Mouse (Mus musculus): ENCODE measurements at regions not wholly inside any gene's neighbourhood (a gene's known extent, or its start where the extent isn't known, plus 50 kb on each side); places are given as distances from the start of the nearest gene placed in this dataset.

DNA sequence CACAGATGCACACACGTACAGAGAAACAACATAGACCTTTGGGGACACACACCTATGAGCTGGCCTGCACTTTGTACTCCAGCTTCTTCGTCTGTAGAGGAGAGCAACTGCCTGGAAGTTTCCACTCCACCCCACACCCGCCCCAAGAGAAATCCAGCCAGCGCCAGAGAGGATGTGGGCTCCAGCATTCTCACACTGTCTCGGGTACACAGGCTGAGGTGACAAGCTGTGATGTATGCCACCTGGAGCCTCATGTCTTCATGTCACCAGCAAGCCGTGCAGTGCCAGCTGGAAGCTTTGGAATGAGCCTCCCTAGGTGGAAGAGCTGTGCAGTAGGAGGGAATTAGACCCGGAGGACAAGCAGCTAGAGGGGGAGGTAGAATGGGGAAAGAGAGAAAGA, 208.3 kb upstream of the Kazn start:
- no peaks in the 10 kb centered on the region for H3K4me1 ChIP-seq (ENCODE audit: control insufficient read depth, low read depth, low read length)
- 42% methylated on average over 7 of the region's 7 CpGs for WGBS (ENCODE audit: insufficient replicate concordance)
- no peaks in the 10 kb centered on the region for H3K27me3 ChIP-seq (ENCODE audit: control insufficient read depth, insufficient read depth, low read depth, low read length)
- H3K4me2 ChIP-seq (ENCODE audit: low read depth, low read length): no peak overlapping the region
- ATAC-seq (ENCODE audit: low read depth): no peak
- no peak overlapping the region for H3K9ac ChIP-seq (ENCODE audit: low read depth, low read length)
- no peak overlapping the region for H3K27ac ChIP-seq (ENCODE audit: low read length)
- no peaks in the 10 kb centered on the region for H3K36me3 ChIP-seq (ENCODE audit: control insufficient read depth, insufficient read depth)
- H3K4me3 ChIP-seq (ENCODE audit: low read depth, low read length): no peak overlapping the region
- H3K9me3 ChIP-seq (replicated peaks; ENCODE audit: control insufficient read depth, low read length): no peaks in the 10 kb centered on the region

DNA sequence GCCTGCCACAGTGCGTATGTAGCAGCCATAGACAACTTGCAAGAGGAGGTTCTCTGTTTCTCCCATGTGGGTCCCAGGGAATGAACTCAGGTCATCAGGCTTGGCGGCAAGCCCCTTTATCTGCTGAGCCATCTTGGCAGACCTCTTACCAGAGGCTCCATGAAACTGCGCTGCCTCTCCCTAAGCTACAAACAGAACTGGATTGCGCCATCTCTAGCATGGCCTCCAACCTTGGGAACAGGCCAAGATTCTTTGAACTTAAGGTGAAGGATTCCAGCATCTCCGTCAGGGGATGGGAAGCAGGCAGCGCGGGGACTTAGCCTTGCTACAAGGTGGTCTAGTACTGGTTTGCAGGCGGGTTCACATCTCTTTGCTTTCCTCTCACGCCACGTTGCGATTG, 201.8 kb upstream of the Kazn start:
- no peak overlapping the region for H3K4me3 ChIP-seq (ENCODE audit: low read depth, low read length)
- 77% methylated on average over 11 of the region's 11 CpGs for WGBS (ENCODE audit: insufficient replicate concordance)
- no peak overlapping the region for H3K4me2 ChIP-seq (ENCODE audit: low read depth, low read length)
- no peaks in the 10 kb centered on the region for H3K27me3 ChIP-seq (ENCODE audit: control insufficient read depth, insufficient read depth, low read depth, low read length)
- no peak overlapping the region for H3K9ac ChIP-seq (ENCODE audit: low read depth, low read length)
- no peak overlapping the region for H3K27ac ChIP-seq (ENCODE audit: low read length)
- no peaks in the 10 kb centered on the region for H3K36me3 ChIP-seq (ENCODE audit: control insufficient read depth, insufficient read depth)
- no peaks in the 10 kb centered on the region for H3K4me1 ChIP-seq (ENCODE audit: control insufficient read depth, low read depth, low read length)
- no peak for ATAC-seq (ENCODE audit: low read depth)
- no peaks in the 10 kb centered on the region for H3K9me3 ChIP-seq (replicated peaks; ENCODE audit: control insufficient read depth, low read length)

DNA sequence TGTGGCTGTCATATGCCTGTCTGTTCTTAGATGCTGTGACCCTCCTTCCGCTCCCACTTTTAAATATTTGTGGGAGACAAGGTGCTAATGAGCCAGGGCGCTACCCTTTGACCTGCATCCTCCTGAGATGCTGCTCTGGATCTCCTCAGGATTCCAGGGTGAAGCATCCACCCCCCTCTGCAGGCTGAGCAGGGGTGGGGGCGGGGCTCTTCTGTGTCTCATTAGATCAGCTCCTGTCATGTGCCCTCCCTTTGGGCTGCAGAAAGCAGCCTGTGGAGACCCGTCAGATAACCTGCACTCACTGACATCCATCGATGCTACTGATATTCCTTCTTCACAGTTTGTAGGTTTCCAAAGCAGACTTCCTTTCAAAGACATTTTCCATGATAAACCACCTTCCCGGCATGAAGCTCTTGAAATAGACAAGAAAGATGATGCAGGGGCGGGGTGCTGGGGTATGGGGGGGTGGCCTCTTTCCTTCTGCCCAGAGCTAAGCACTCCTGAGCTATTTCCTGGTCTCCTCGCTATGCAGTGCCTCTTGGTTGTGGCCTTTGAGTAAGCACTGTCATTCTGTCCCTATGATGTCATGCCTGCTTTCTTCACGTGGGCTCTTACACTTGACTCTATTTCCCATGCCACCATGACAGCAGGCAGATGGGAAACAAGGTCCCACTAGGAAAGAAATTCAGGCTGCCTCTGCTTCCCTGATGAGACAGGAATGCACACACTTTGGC, 200.4 kb upstream of the Kazn start:
- Histone ChIP-seq H3K4me2 (ENCODE audit: low read depth, low read length) (no peak overlapping the region), H3K27me3 (ENCODE audit: control insufficient read depth, insufficient read depth, low read depth, low read length) (no peaks in the 10 kb centered on the region), H3K27ac (ENCODE audit: low read length) (no peak overlapping the region), H3K4me1 (ENCODE audit: control insufficient read depth, low read depth, low read length) (no peaks in the 10 kb centered on the region), H3K4me3 (ENCODE audit: low read depth, low read length) (no peak overlapping the region), H3K9me3 (replicated peaks; ENCODE audit: control insufficient read depth, low read length) (no peaks in the 10 kb centered on the region), H3K9ac (ENCODE audit: low read depth, low read length) (no peak overlapping the region), H3K36me3 (ENCODE audit: control insufficient read depth, insufficient read depth) (no peaks in the 10 kb centered on the region)
- no peak for ATAC-seq (ENCODE audit: low read depth)
- 35% methylated on average over 9 of the region's 9 CpGs for WGBS (ENCODE audit: insufficient replicate concordance)

DNA sequence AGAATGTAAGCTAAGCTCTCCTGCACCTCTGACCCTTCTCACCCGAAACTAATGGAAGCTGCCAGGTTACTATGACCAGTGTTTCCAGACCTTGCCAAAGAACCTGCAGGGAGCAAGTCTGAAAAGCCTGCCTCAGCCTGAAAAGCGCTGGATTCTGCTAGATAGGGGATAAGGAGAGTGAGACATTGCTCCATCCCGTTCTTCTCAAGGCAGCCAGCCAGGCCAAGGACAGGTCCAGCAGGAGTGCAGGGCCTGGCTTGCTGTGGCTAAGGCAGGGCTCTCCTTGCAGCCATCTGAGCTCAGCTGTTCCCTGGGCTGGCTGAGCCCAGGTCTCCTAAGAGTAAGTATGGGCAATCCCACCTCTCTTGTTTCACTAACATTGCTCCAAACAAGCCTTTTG, 185.4 kb upstream of the Kazn start:
- no peaks in the 10 kb centered on the region for H3K36me3 ChIP-seq (ENCODE audit: control insufficient read depth, insufficient read depth)
- no peak overlapping the region for H3K27ac ChIP-seq (ENCODE audit: low read length)
- no peak overlapping the region for H3K4me3 ChIP-seq (ENCODE audit: low read depth, low read length)
- no peaks in the 10 kb centered on the region for H3K27me3 ChIP-seq (ENCODE audit: control insufficient read depth, insufficient read depth, low read depth, low read length)
- WGBS (ENCODE audit: insufficient replicate concordance): 43% methylated on average over 3 of the region's 3 CpGs
- H3K4me1 ChIP-seq (ENCODE audit: control insufficient read depth, low read depth, low read length): no peaks in the 10 kb centered on the region
- no peaks in the 10 kb centered on the region for H3K9me3 ChIP-seq (replicated peaks; ENCODE audit: control insufficient read depth, low read length)
- no peak overlapping the region for H3K9ac ChIP-seq (ENCODE audit: low read depth, low read length)
- no peak overlapping the region for H3K4me2 ChIP-seq (ENCODE audit: low read depth, low read length)
- ATAC-seq (ENCODE audit: low read depth): no peak

DNA sequence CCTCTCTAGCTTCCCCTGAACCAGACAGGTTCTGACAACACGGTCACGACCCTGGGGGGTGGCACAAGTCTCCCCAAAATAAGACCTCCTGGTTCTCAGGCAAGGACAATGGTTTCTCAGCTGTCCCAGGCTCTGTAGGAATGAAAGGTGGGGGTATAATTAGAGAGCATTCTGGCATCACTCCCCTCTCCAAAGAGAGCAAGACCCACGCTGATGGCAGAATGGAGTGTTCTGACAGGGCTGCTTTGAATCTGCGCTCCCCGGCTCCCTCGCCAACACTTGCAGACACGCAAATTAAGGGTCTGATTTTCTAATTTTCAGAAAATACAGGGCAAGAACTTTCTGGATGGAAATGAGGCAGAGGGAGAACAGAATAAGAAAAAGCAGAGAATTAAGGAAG, 181.2 kb upstream of the Kazn start:
- Histone ChIP-seq H3K36me3 (ENCODE audit: control insufficient read depth, insufficient read depth) (no peaks in the 10 kb centered on the region), H3K4me3 (ENCODE audit: low read depth, low read length) (no peak overlapping the region), H3K4me1 (ENCODE audit: control insufficient read depth, low read depth, low read length) (no peaks in the 10 kb centered on the region), H3K27ac (ENCODE audit: low read length) (no peak overlapping the region), H3K9me3 (replicated peaks; ENCODE audit: control insufficient read depth, low read length) (no peaks in the 10 kb centered on the region), H3K27me3 (ENCODE audit: control insufficient read depth, insufficient read depth, low read depth, low read length) (no peaks in the 10 kb centered on the region), H3K9ac (ENCODE audit: low read depth, low read length) (no peak overlapping the region), H3K4me2 (ENCODE audit: low read depth, low read length) (no peak overlapping the region)
- ATAC-seq (ENCODE audit: low read depth): no peak
- WGBS (ENCODE audit: insufficient replicate concordance): 72% methylated on average over 7 of the region's 7 CpGs

DNA sequence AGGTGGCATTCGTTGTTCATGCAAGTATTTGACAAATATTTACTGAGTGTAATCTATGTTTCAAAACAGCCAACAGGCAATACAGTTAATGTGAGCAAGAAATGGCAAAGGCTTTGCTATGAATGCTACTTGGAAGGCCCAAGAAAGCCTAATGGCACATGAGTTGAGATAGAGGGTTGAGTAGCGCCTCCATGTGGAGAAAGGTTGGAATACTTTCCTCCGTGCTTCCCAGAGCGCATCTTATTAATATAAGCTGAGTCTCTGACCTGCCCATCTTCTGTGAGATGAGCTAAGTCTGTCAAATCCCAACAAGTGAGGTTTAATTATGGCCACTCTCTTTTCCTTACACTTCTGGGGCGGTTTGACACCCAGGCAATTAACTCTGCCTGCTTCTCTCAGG, 175.7 kb upstream of the Kazn start:
- no peaks in the 10 kb centered on the region for H3K36me3 ChIP-seq (ENCODE audit: control insufficient read depth, insufficient read depth)
- no peaks in the 10 kb centered on the region for H3K27me3 ChIP-seq (ENCODE audit: control insufficient read depth, insufficient read depth, low read depth, low read length)
- H3K9me3 ChIP-seq (replicated peaks; ENCODE audit: control insufficient read depth, low read length): no peaks in the 10 kb centered on the region
- no peak for ATAC-seq (ENCODE audit: low read depth)
- no peak overlapping the region for H3K4me2 ChIP-seq (ENCODE audit: low read depth, low read length)
- H3K9ac ChIP-seq (ENCODE audit: low read depth, low read length): no peak overlapping the region
- H3K27ac ChIP-seq (ENCODE audit: low read length): no peak overlapping the region
- no peak overlapping the region for H3K4me3 ChIP-seq (ENCODE audit: low read depth, low read length)
- WGBS (ENCODE audit: insufficient replicate concordance): 51% methylated on average over 5 of the region's 5 CpGs
- H3K4me1 ChIP-seq (ENCODE audit: control insufficient read depth, low read depth, low read length): no peaks in the 10 kb centered on the region

DNA sequence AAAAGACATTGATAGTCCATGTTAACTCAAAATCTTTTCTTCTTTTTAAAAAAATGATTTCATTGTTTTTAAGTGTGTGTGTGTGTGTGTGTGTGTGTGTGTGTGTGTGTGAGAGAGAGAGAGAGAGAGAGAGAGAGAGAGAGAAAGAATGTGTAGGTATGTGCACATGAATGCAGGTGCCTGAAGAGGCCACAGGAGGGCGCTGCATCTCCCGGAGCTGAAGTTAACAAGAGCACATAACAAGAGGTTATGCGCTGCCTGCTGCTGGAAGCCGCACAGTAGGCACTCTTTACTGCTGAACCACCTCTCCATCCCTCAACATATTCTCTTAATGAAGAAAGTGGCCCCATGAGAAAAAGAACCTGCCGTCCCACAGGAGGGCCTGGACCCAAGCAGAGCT, 172.6 kb upstream of the Kazn start:
- ATAC-seq (ENCODE audit: low read depth): no peak
- no peaks in the 10 kb centered on the region for H3K36me3 ChIP-seq (ENCODE audit: control insufficient read depth, insufficient read depth)

DNA sequence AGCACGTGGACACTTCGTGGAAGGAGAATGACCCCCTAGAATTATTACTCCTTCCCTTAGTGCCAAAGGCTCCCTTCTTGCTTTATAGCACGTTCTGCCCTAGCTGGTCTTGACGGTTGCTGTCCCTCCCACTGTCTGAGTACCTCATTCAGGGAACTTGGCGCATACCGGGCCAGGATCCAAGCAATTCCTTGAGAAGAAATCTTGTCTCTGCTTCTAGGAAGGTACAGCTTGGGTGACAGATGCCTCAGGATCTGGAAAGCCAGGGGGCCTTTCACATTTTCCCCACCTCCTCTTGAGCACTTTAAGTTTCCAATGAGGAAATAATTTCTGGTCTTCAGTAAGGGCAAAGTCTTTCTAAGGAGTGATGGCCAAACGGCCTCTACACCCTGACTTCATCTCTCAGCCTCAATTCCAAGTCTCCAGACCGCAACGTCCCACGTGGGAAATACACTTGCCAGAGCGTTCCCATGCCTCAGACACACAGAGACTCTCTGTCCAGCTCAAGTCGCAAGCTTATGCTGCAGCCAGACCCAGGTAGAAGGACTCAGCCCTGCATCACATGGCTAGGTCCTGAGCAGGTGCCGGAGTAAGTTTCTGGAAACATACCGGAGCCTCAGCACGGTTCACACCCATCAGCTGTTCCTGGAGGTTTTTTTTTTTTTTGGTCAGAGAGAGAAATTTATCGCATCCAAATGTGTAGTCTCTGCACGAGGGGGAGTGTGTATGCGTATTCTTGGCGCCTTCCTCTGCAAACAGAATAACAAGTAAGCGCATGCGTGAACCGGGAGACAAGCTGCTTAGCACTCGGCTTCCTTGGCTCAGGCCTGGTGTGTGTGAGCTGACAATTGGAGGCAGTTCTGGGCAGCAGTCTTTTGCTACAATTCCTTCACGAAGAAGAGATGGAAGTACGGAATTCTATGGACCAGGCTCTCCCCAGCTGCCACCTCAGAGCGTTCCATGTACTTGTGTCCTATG, 171.7 kb upstream of the Kazn start:
- ATAC-seq (ENCODE audit: low read depth): no peak
- no peaks in the 10 kb centered on the region for H3K9me3 ChIP-seq (replicated peaks; ENCODE audit: control insufficient read depth, low read length)
- WGBS (ENCODE audit: insufficient replicate concordance): 71% methylated on average over 26 of the region's 26 CpGs
- H3K36me3 ChIP-seq (ENCODE audit: control insufficient read depth, insufficient read depth): no peaks in the 10 kb centered on the region
- H3K4me2 ChIP-seq (ENCODE audit: low read depth, low read length): no peak overlapping the region
- no peak overlapping the region for H3K4me3 ChIP-seq (ENCODE audit: low read depth, low read length)
- H3K9ac ChIP-seq (ENCODE audit: low read depth, low read length): no peak overlapping the region
- H3K27me3 ChIP-seq (ENCODE audit: control insufficient read depth, insufficient read depth, low read depth, low read length): no peaks in the 10 kb centered on the region
- H3K4me1 ChIP-seq (ENCODE audit: control insufficient read depth, low read depth, low read length): no peaks in the 10 kb centered on the region
- H3K27ac ChIP-seq (ENCODE audit: low read length): no peak overlapping the region

More for the DNA sequence above, 172.6 kb upstream of the Kazn start:
- Histone ChIP-seq H3K4me3 (ENCODE audit: low read depth, low read length) (no peak overlapping the region), H3K4me1 (ENCODE audit: control insufficient read depth, low read depth, low read length) (no peaks in the 10 kb centered on the region), H3K4me2 (ENCODE audit: low read depth, low read length) (no peak overlapping the region), H3K9me3 (replicated peaks; ENCODE audit: control insufficient read depth, low read length) (no peaks in the 10 kb centered on the region), H3K27me3 (ENCODE audit: control insufficient read depth, insufficient read depth, low read depth, low read length) (no peaks in the 10 kb centered on the region), H3K9ac (ENCODE audit: low read depth, low read length) (no peak overlapping the region), H3K27ac (ENCODE audit: low read length) (no peak overlapping the region)
- WGBS (ENCODE audit: insufficient replicate concordance): 65% methylated on average over 5 of the region's 5 CpGs

DNA sequence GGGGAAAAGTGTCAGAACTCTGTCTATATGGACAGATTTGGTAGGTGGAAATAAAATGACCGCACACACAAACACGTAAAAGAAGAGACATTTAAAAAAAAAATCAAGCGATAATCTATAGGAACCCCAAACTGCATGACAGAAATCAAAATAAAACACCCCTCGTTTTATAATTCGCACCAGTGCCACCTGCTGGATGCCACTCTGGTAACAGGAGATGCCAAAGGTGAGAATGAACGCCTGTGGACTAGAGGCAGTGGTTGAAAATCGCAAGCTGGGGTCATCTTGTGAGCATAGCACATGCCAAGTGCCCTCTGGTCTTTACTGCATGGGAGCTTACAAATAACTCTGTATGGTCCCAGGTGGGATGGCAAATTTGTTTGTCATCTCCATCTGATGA, 158.7 kb upstream of the Kazn start:
- H3K27me3 ChIP-seq (ENCODE audit: control insufficient read depth, insufficient read depth, low read depth, low read length): no peaks in the 10 kb centered on the region
- no peaks in the 10 kb centered on the region for H3K9me3 ChIP-seq (replicated peaks; ENCODE audit: control insufficient read depth, low read length)
- WGBS (ENCODE audit: insufficient replicate concordance): 53% methylated on average over 7 of the region's 7 CpGs
- H3K4me2 ChIP-seq (ENCODE audit: low read depth, low read length): no peak overlapping the region
- no peaks in the 10 kb centered on the region for H3K36me3 ChIP-seq (ENCODE audit: control insufficient read depth, insufficient read depth)
- ATAC-seq (ENCODE audit: low read depth): no peak
- no peak overlapping the region for H3K27ac ChIP-seq (ENCODE audit: low read length)
- H3K4me3 ChIP-seq (ENCODE audit: low read depth, low read length): no peak overlapping the region
- no peak overlapping the region for H3K9ac ChIP-seq (ENCODE audit: low read depth, low read length)
- H3K4me1 ChIP-seq (ENCODE audit: control insufficient read depth, low read depth, low read length): no peaks in the 10 kb centered on the region
